Mouse (Mus musculus) heart, postnatal 0 days (tissue): ENCODE measurements at regions not wholly inside any gene's neighbourhood (a gene's known extent, or its start where the extent isn't known, plus 50 kb on each side); places are given as distances from the start of the nearest gene placed in this dataset.

ENCODE experiments used
- CTCF ChIP-seq: IDR thresholded peaks from 2 replicates; pipeline ENCODE4 v1.5.1; 2016; ENCODE audit warnings: antibody characterized with exemption, control low read depth, low read depth
- EP300 ChIP-seq: IDR thresholded peaks from 2 replicates; pipeline ENCODE4 v1.6.1; 2016; ENCODE audit warnings: antibody characterized with exemption, low read depth

DNA sequence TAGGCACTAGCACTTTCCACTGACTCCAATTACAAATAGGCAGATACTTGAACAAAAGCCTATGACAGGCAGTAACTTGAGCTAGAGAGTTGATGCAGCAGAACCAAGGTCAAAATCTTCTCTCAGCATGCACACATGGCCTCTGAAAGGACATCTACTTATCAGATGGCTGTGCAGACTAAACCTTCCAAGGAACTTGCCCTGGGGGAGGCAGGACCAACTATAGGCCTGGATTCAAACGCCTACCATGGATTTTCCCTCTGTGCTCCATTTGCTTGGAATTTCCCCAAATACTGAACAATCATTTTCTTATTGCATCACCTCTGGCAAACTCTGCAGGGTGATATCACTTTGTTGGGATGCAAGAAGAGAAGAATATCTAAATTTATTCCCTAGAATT lies 337.8 kb upstream of the Cited2 start:
- TF ChIP-seq CTCF = no peak
- TF ChIP-seq EP300 = no peak
